Mouse (Mus musculus) E14TG2a.4 (cell line): ENCODE measurements around the gene Agrn.

Experiments
- H3K27me3 ChIP-seq: 2 replicates; pipeline ENCODE4 v1.6.1; 2014; ENCODE audit warnings: low read length, control low read depth; ENCODE audit not compliant: insufficient read depth
- H3K36me3 ChIP-seq: 2 replicates; pipeline ENCODE4 v1.6.1; 2014; ENCODE audit warnings: low read length, control low read depth; ENCODE audit not compliant: insufficient read depth
- H3K4me1 ChIP-seq: replicated peaks from 2 replicates; pipeline ENCODE4 v1.6.1; 2014; ENCODE audit warnings: low read depth, low read length, control low read depth
- H3K4me3 ChIP-seq: replicated peaks from 2 replicates; pipeline ENCODE4 v1.5.1; 2014; ENCODE audit warnings: mild to moderate bottlenecking, low read length
- H3K9me3 ChIP-seq: 2 replicates; pipeline ENCODE4 v1.6.1; 2014; ENCODE audit warnings: low read length, control low read depth
- CTCF ChIP-seq: conservative IDR thresholded peaks from 2 replicates; pipeline ENCODE4 v1.5.1; 2014; ENCODE audit warnings: low read length
- NANOG ChIP-seq: IDR thresholded peaks from 2 replicates; pipeline ENCODE4 v1.6.1; 2014; ENCODE audit warnings: borderline replicate concordance, low read length, mixed read lengths
- POU5F1 ChIP-seq: IDR thresholded peaks from 2 replicates; pipeline ENCODE4 v1.6.1; 2014; ENCODE audit warnings: low read length, borderline replicate concordance

The Agrn gene

GRCm38 (mm10) chr4:156197131-156197828 lies at the start of gene Agrn:
Agrn (minus strand) TSS chr4:156197488.
- no peaks in the 10 kb centered on the region for H3K9me3 ChIP-seq
- no peak for TF ChIP-seq NANOG
- TF ChIP-seq CTCF = no peak
- no peak for TF ChIP-seq POU5F1
- peaks cover 33% of the 10 kb centered on the region for H3K36me3 ChIP-seq
- H3K27me3 ChIP-seq = peaks cover 19% of the 10 kb centered on the region
- peaks cover 56% of the 10 kb centered on the region for H3K4me1 ChIP-seq
- H3K4me3 ChIP-seq = peak within 1 kb of the TSS; percentile 93

DNA sequence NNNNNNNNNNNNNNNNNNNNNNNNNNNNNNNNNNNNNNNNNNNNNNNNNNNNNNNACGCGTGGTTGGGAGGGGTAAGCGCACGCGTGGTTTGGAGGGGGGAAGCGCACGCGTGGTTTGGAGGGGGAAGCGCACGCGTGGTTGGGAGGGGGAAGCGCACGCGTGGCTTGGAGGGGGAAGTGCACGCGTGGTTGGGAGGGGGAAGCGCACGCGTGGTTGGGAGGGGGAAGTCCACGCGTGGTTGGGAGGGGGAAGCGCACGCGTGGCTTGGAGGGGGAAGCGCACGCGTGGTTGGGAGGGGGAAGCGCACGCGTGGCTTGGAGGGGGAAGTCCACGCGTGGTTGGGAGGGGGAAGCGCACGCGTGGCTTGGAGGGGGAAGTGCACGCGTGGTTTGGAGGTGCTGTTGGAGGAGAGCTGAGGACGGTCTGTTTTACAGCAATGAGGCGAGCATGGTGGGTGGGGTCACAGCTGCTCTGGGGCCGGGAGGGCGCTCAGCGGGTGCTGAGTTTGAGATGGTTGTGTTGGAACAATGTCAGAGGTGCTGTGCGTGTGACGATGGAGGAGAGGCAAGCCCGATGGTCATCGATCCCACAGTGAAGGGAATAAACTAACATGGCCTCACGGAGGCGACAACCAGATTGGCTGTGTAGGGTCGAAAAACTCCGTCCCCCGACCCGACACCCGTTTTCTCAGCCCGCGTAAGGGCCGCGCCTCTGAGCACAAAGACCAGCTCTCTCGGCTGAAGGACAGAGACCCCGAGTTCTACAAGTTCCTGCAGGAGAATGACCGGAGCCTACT lies 39.6 kb upstream of the Agrn start:
- H3K9me3 ChIP-seq = peaks cover 43% of the 10 kb centered on the region

DNA sequence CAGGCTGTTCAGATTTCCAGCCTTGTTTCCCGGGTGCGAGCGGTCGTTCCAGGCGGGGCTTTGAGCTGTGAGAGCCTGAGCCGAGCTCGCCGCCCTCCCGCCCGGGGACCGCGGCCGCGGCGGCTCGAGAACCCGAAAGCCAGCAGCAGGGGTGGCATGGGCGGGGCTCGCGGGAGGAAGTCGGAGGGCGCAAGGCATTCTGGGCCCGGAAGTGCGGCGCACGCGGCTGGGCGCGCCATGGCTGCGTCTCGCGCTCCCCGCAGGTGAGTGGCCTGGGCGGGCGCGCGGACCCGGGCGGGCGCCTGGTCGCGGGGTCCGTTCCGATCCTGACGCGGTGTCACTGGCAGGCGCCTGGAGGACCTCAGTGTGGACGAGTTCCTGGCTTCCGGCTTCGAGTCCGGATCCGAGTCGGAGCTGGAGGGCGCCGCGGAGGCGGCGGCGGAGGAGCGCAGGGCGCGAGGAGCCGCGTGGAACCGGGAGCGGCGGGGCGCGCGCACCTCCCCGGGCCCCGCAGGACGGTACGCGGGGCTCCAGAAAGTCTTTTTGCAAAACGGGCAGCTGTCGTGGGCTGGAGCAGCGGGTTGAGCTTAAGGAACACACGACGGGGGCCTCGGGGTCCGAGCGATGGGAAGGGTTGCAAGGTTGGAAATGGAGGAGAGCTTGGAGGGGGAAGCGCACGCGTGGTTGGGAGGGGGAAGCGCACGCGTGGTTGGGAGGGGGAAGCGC lies 38.7 kb upstream of the Agrn start, which contains the start of gene Noc2l:
Gene Noc2l, plus strand, starts transcription at position 203 of the 726 bp plus-strand sequence.
- TF ChIP-seq POU5F1 (no peak), NANOG (no peak), CTCF (no peak)
- Histone ChIP-seq H3K36me3 (peaks cover 63% of the 10 kb centered on the region), H3K4me1 (peaks cover 40% of the 10 kb centered on the region), H3K4me3 (peak within 1 kb of the TSS; percentile 97), H3K9me3 (peaks cover 34% of the 10 kb centered on the region), H3K27me3 (peaks cover 13% of the 10 kb centered on the region)

More for the DNA sequence above, 39.6 kb upstream of the Agrn start:
- Histone ChIP-seq H3K27me3 (peaks cover 13% of the 10 kb centered on the region), H3K36me3 (peaks cover 63% of the 10 kb centered on the region), H3K4me1 (peaks cover 36% of the 10 kb centered on the region), H3K4me3 (peak overlapping the region; percentile 97)
- no peak for TF ChIP-seq POU5F1
- TF ChIP-seq NANOG = no peak
- TF ChIP-seq CTCF = no peak

DNA sequence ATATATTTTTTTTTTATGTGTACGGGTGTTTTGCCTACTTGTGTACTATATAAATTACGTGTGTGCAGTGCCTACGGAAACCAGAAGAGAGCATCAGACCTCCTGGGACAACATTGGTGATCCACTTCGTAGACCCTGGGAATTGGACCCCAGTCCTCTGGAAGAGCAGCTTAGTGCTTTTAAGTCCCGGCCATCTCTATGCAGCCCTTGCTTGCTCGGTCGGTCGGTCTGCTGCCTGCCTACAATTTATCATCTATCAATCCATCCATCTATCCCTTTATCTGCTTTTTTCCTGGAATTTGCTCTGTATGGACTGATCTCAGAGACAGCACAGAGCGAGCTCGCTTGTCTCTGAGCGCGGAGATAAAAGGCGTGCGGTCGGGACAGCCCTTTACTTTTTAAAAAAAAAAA lies 38.1 kb upstream of the Agrn start:
- Histone ChIP-seq H3K4me1 (peaks cover 41% of the 10 kb centered on the region), H3K36me3 (peaks cover 63% of the 10 kb centered on the region), H3K4me3 (peak overlapping the region; percentile 97), H3K27me3 (peaks cover 13% of the 10 kb centered on the region), H3K9me3 (peaks cover 28% of the 10 kb centered on the region)
- TF ChIP-seq POU5F1 = no peak
- TF ChIP-seq NANOG = no peak
- no peak for TF ChIP-seq CTCF

DNA sequence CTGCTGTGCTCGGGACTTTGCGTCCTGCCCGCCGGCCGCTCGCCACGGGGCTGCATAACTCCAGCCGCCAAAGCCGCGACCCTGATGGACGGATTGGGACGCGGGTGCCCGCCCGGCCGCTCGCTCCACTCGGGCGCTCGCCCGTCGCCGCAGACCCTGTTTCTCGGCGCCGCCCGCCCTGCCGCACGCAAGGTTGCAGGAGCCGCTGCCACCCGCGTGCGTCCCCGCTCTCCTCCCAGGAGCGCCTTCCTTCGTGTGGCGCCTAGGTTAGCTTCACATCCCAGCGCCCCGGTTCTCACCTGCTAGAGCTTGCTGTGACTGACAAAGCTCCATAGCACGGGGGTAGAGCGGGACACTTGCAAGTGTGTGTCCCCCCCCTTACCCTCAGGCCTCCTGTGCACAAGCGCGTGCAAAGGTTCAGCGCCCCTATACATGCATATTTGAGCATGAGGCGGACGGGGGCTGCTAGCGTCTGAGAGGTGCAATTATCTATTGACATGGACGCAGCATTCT lies 37.5 kb upstream of the Agrn start, which contains the start of gene Plekhn1:
Gene Plekhn1, minus strand, starts transcription at position 157 of the 513 bp plus-strand sequence.
- H3K9me3 ChIP-seq = peaks cover 22% of the 10 kb centered on the region
- H3K27me3 ChIP-seq = peaks cover 13% of the 10 kb centered on the region
- peaks cover 63% of the 10 kb centered on the region for H3K36me3 ChIP-seq
- peaks cover 45% of the 10 kb centered on the region for H3K4me1 ChIP-seq
- TF ChIP-seq CTCF (no peak), POU5F1 (no peak), NANOG (no peak)
- peak within 1 kb of the TSS; percentile 97 for H3K4me3 ChIP-seq

GRCm38 (mm10) chr4:156234021-156234501 lies 36.8 kb upstream of the Agrn start:
- H3K4me1 ChIP-seq = peaks cover 46% of the 10 kb centered on the region
- H3K27me3 ChIP-seq = peaks cover 13% of the 10 kb centered on the region
- TF ChIP-seq NANOG = no peak
- no peak for TF ChIP-seq POU5F1
- TF ChIP-seq CTCF = no peak
- peaks cover 16% of the 10 kb centered on the region for H3K9me3 ChIP-seq
- peaks cover 63% of the 10 kb centered on the region for H3K36me3 ChIP-seq
- H3K4me3 ChIP-seq = peak overlapping the region; percentile 84

DNA sequence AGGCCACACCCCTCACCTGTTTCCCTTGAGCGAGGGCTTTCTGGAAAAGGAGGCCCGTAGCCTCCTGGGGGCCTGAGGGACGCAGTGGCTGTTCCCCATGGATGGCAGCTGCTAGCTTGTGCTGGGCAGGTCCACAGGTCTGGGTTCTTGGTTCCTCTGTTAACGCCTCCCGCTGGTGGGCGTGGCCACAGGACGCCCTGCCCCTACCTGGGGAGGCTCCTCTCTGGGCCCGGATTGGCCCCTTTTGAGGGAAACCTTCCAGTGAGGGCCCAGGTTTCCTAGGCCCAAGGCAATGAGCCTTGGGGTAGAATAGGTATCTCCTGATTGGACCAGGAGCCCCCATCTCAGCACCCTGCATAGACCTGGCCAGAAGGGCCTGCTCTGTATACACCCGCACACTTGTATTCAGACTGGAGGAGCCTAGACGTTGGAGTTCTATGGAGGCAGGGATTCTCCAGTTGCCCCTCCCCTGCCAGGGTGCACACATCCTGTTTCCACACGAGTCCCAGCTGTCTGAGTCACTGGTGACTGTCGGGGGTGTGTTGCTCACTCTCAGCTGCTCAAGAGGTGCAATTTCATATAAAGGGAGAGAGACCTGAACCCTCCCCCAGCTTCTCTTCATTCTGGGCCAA lies 31.2 kb upstream of the Agrn start:
- TF ChIP-seq NANOG (no peak), POU5F1 (no peak), CTCF (no peak)
- Histone ChIP-seq H3K27me3 (peaks cover 17% of the 10 kb centered on the region), H3K9me3 (no peaks in the 10 kb centered on the region), H3K36me3 (peaks cover 51% of the 10 kb centered on the region), H3K4me1 (peaks cover 49% of the 10 kb centered on the region), H3K4me3 (peak overlapping the region; percentile 73)
